In genomic region chr19:4000119-4000900, GRCm38 (mm10) we compare ENCODE assay signal across 8 mouse cellular contexts. TPM values are rescaled to one million over a fixed set of nuclear protein-coding genes. Genes with fewer than 3 reads are reported as not detected.
DNase-seq lines count a peak whose midpoint lies in the region; ATAC-seq lines count a peak whose summit lies in the region.

Gene Nudt8, plus strand, starts transcription at chr19:4000580.
Gene Gm49405, plus strand, starts transcription at chr19:4000626.

- peak; percentile 99 for DNase-seq in adipocyte (ENCODE audit: low spot score)
- peak; percentile 98 for DNase-seq in embryo, embryonic 10 days (ENCODE audit: low spot score)
- DNase-seq in gastrocnemius, postnatal 10 days = peak; percentile 88
- DNase-seq in induced T-regulatory cell, adult 2 months (ENCODE audit: low read depth) = peak; percentile 99
- DNase-seq in left cerebral cortex, adult 9 months (ENCODE audit: low spot score in 2 of 2) = peak; percentile 90 to 98
- peak; percentile 93 for DNase-seq in right cerebral cortex, postnatal 14 days
- DNase-seq in urinary bladder, postnatal 36 days (ENCODE audit: low spot score in 2 of 2) = peak; percentile 95 to 97

- peak; percentile 90 for ATAC-seq in megakaryocyte progenitor cell, adult 5-6 weeks (replicated peaks; ENCODE audit: poor library complexity)

RNA-seq across cellular contexts. Expression of gene Nudt8, which starts in this region (rescaled TPM):
- 10 to 100 TPM; 18.3 to 20.2 TPM for total RNA-seq in gastrocnemius, postnatal 10 days (2021)
- 15.1 and 16.2 TPM in 2 replicates for total RNA-seq in megakaryocyte progenitor cell, adult 5-6 weeks (2015)
- 10.4 and 14.4 TPM in 2 replicates for total RNA-seq in megakaryocyte progenitor cell, adult 5-6 weeks (2017)

RNA-seq across cellular contexts. Expression of gene Gm49405, which starts in this region (rescaled TPM):
- under 1 TPM; 0.23 to 0.47 TPM for total RNA-seq in gastrocnemius, postnatal 10 days (2021)
- 0.57 and 1.5 TPM in 2 replicates for total RNA-seq in megakaryocyte progenitor cell, adult 5-6 weeks (2015)
- total RNA-seq in megakaryocyte progenitor cell, adult 5-6 weeks (2017) = 1.5 and 1.9 TPM in 2 replicates

Comparison
In these comparisons a context has a peak if more than half of its experiments do, and no peak if none do; other contexts are left out.
1. Peak in every context shown above with its lines: DNase-seq and ATAC-seq.